Mouse (Mus musculus) gonadal fat pad, adult 2 months (tissue): Measurements from ENCODE around the gene Pno1. TPM values are rescaled to one million over a fixed set of nuclear protein-coding genes. Genes with fewer than 3 reads are reported as not detected.
A peak's percentile ranks its signal among the peaks of the same experiment; 100 is the strongest.
"Not testable (repeated sequence)": the region's sequence is repeated elsewhere in the genome, so short reads cannot be mapped to it uniquely, and the experiment has no call there.

Source experiments
- DNase-seq: peaks from one replicate; pipeline ENCODE4 v3.0.0-alpha.2; 2012; ENCODE audit warnings: low read depth
- polyA plus RNA-seq: library from polyadenylated mRNA; depleted of rRNA; stranded (reverse); fragments of >200 nt; gene quantifications from 2 replicates; pipeline ENCODE4 v1.2.3, GENCODE M21; 2012; rRNA removed

The Pno1 gene
- polyA plus RNA-seq: 7.1 and 8.0 TPM in 2 replicates

GRCm38 (mm10) chr11:17211258-17212140, at the start of gene Pno1:
Gene Pno1 (minus strand): TSS chr11:17211568.
- DNase-seq: peak; percentile 70

DNA sequence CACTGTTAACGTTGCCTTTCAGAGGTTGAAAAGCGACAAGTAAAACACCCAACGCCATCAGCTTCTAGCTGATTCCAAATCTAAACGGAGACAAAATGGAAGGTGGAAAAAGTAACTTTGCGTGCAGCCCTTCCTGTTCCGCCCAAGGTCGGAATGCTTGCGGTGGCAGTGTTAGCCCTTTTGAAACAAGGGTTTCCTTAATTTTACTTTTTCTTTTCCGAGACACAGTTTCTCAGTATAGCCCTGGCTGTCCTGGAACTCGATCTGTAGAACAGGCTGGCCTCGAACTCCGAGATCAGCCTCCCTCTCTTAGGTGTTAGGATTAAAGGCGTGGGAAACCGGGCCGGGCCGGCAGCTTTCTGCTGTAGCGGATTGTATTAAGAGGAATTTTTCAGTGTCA, 46.5 kb upstream of the Pno1 start:
- no peak for DNase-seq

DNA sequence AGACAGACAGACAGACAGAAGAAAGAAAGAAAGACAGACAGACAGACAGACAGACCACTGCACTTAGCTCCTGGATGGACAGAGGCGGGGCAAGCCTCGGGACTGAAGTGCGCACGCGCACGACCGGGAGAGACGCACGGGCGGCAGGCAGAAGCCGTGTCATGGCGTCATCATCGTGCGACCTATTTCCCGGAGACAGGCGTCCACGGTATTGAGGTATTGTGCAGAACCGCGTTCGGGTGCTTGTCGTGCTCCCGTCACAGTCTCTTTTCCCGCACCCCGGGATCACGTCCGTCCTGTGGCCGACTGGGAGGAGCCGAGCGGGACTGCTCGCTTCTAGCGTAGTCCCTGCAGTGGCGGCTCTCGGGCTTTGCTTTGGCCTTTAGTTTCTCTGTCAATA, 46.1 kb upstream of the Pno1 start, which contains the start of gene C1d:
TSS of gene C1d (plus strand) at position 137 of the 400 bp plus-strand sequence.
- peak; percentile 46 for DNase-seq

DNA sequence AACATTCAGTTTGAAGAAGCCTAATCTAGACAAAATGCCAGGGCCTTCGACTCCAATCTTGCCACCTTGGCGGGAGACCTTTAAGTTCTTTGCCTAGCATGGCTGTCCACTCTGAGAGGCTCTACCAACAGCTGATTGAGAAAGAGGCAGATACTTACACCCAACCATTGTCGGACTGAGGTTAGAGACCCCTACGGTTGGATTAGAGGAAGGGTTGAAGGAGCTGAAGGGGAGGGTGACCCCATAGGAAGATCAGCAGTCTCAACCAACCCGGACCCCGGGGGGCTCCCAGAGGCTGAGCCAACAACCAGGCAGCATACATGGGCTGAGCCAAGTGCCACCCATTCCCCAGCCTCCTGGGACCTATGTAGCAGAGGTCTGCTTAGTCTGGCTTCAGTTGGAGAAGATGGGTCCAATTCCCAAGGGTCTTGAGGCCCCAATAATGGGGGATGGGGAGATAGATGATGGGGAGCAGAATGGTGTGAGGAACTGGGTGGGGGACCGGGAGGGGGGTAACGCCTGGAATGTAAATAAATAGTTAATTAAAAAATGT, 45.5 kb upstream of the Pno1 start:
- no peak for DNase-seq

GRCm38 (mm10) chr11:17248715-17249114, 37.3 kb upstream of the Pno1 start:
- no peak for DNase-seq

DNA sequence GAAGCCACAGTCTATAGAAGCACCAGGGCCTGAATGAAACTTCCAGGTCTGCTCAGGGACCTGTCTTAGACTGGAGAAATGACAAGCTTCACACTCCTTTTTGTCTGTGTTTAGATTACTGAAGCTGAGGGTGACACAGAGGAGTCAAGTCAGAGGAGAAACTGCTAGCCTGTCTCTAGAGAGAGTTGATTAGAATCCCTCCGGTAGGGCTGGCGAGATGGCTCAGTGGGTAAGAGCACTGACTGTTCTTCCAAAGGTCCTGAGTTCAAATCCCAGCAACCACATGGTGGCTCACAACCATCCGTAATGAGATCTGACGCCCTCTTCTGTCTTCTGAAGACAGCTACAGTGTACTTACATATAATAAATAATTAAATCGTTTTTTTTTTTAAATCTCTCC, 27.2 kb upstream of the Pno1 start:
- not testable (repeated sequence) for DNase-seq

GRCm38 (mm10) chr11:17236449-17237037, 25.2 kb upstream of the Pno1 start:
- DNase-seq: no peak

- no peak for DNase-seq
These were observed 21.4 kb upstream of the Pno1 start for GRCm38 (mm10) chr11:17232792-17233191.

DNA sequence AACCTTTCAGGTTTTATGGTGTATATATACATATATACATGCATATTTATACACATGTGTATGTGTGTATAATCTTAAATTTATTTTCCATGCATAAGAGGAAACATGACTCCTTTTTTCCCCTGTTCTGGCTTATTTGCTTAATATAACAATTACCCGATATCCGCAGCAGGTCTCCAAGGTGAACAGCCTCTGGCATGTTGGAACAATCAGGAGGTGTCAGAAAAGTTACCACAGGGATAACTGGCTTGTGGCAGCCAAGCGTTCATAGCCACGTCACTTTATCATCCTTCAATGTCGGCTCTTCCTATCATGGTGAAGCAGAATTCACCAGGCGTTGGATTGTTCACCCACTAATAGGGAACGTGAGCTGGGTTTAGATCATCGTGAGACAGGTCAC, 9.8 kb upstream of the Pno1 start:
- no peak for DNase-seq

DNA sequence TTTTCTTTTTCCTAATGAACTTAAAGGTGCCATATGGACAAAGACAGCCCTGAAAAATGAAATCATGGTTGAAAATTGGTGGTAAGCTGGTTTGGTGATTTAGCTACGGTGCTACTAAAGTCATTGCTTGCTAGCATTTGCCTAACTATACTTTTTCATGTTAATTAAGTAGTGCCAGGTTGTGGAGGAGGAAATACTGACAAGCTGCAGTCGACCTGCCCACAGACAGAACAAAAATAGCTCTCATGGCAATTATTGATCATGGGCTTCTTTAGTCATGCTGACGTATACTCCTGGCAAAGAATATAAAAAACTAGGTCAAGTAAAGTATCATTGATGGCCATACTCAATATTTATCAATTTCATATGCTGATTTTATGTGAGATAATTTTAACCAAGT, 4.1 kb upstream of the Pno1 start:
- no peak for DNase-seq

DNA sequence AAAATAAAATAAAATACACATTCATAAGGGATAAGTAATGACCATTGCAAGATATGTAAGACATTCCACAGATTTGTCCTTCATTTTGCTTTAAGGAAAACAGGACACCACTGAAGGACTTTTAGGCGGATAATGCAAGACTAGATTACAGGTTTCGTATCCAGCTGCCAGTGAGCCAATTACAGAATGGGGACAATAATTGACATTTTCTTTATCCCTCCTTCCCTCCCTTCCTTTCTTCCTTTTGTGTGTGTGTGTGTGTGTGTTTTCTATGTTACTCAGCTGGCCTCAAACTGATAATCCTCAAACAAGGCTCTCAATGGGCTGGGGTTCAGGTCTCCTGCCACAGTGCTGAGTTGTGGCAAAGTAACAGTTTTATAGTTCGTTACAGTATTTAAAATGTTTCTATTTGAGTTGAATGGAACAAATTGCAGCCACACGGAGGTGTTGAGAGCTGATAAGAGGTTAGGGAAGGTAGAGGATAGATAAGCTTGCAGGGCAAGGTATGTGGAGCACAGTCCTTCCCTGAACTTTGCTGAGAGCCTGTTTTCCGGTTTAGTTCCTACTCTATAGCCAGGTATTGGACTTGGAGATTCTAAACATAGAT, 1.6 kb upstream of the Pno1 start:
- DNase-seq: no peak

DNA sequence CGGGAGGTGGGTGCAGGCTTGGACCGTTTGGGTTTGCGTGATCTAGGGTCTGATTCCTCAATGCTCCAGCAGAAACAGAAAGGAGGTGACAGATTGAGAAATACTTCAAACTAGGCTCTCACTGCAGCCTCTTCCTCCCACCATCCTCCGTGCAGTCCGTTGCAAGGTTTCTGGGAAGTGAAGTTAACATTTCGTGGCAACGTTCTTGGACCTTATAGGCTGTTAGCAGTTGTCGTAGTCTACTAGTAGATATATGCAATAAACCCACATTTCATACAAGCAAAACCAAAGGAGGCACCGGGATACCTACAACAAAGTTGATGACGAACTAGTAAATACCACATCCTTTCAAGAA, 750 bp upstream of the Pno1 start:
- no peak for DNase-seq

DNA sequence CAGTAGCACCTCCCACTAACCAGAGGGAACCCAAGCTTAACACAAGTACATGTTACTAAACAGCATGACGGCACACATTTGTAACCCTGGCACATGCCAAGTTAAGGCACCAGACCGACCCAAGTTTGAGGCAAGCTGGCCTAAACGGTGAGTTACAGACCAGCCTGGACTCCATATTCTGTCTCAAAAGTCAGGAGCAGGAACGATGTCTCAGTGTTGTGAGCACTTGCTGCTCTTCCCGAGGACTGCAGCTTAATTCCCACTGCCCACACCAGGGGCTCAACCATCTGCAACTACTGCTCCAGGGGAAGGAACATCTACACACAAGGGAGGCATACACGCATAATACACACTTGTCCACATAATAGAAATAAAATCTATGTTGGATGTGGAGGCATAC, 8.9 kb downstream of the Pno1 start:
- DNase-seq: no peak

GRCm38 (mm10) chr11:17200936-17201335, 10.4 kb downstream of the Pno1 start:
- DNase-seq: no peak

DNA sequence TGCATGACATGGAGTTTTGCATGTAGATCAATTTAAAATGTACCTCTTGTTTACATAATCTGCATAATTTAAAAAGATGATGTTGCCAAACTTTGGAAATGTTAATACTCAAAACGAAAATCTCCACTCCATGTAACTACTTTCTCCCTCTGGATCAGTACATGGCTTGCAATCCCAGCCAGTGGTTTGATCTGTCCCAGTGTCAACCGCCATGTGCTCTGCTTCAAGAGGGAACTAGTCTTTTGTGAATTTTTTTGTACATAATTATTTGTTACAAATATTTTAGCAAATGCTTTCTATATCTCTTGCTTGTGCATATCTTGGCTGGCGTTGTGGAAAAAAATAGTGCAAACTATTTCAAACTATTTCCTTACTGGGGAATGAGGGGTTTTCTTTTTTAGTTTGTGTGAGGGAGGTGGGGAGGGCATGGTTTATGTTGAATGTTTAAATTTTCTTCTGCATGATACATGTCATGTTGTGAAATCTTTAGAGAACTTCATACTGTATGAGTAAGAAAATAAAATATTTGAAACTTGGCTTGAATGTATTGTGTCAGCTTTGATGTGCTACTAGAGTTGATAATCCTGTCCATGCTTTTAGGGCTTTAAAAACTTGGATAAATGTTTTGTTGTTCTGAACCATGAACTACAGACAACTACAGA, 11.4 kb downstream of the Pno1 start:
- no peak for DNase-seq

GRCm38 (mm10) chr11:17199170-17199569, 12.2 kb downstream of the Pno1 start:
- no peak for DNase-seq

DNA sequence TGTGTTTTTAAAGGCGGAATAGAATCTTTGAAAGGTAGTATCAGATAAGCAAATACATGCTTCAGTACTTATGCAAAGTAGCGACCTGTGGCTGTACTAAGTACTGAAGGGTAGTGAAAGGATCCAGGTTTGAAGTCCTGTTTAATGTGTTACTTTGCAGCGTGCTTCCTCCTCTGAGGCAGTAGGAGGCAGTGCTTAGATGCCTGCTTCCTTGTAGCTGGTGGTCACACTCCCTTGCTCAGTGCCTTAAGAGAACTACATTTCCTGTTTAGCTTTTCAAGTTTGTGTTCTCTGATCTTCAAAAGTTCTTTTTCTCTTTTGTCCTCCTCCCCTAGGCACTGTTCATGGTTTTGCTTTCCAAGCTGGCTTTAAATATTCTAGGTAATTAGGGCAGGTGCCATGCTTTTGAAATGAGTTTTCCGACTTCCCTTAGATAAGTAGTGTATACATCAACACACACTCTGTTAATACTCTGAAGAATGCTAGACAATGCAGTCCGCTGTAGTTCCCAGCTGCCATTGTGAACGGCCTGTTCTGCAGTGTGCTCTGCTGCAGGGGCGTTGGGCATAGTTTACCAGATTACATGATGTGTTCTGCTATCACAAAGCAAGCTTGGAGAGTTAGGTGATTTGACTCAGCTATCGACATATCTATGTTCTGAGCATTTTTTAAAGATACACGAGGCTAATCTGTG, 19.1 kb downstream of the Pno1 start:
- DNase-seq: no peak

DNA sequence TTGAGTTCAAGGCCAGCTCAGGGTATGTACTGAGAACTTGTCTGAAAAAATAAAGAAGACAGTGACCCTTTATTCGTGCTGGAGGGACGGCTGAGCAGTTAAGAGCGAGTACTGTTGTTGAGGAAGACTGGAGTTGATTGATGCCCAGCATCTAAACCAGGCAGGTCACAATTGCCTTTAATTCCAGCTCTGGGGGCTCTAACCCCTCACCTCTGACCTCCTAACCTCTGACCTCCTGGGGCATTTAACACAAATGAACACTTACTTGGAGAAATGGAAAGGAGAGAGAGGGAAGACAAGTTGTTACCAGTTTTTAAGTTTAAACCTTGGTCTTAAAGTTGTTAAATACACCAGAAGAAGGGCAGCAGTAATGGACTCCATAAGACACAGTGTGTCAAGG, 22.6 kb downstream of the Pno1 start:
- DNase-seq: no peak

DNA sequence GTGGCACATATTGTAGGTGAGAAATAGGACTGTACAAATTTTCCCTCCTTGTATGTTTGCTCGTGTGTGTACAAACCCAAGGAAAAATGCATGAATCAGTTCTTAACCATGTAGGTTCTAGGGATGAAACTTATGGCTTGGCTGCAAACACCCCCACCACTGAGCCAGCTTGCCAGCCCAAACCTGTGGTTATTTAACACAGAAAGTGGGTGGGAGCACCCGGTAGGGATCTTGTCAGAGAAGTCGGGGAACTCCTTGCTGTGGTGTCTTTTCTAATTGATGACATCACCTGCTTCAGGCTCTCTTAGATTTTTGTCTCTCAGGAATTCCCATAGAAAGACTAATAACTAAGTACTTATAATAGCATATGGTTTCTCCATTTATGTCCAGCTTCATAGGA, 23.7 kb downstream of the Pno1 start:
- no peak for DNase-seq

- DNase-seq: no peak
These were observed 28.2 kb downstream of the Pno1 start for GRCm38 (mm10) chr11:17183165-17183564.

- DNase-seq: no peak
These were observed 29.6 kb downstream of the Pno1 start, which contains the start of gene Wdr92 for GRCm38 (mm10) chr11:17181807-17182206. Gene Wdr92 (plus strand): TSS chr11:17182107.
